Mouse (Mus musculus): ENCODE data around the gene Car7. TPM values are rescaled to one million over a fixed set of nuclear protein-coding genes. Genes with fewer than 3 reads are reported as not detected.

The Car7 gene
- 0.90 and 2.3 TPM in 2 replicates for polyA plus RNA-seq (2016; fragmentation: Nextera tagmentation; extraction: Ambion mirVana)

GRCm38 (mm10) chr8:104533971-104534778 is at the start of gene Car7, which contains the start of gene Nae1:
Car7 (plus strand) TSS chr8:104534689.
Nae1 (minus strand) TSS chr8:104534637.
- Histone ChIP-seq H3K4me1 (peaks cover 28% of the 10 kb centered on the region), H3K27ac (peak within 1 kb of the TSS; percentile 98), H3K36me3 (peaks cover 13% of the 10 kb centered on the region), H3K4me3 (peak within 1 kb of the TSS; percentile 97), H3K9me3 (no peaks in the 10 kb centered on the region), H3K27me3 (ENCODE audit: insufficient read depth, poor library complexity, severe bottlenecking) (peaks cover 23% of the 10 kb centered on the region)
- DNase-seq (ENCODE audit: low spot score): peak; percentile 96
- WGBS: under 1% methylated on average over 70 of the region's 70 CpGs

GRCm38 (mm10) chr8:104509061-104510006 is 25.2 kb upstream of the Car7 start, which contains the start of gene Terb1:
Terb1 (minus strand) TSS chr8:104509910.
- no peaks in the 10 kb centered on the region for H3K9me3 ChIP-seq
- peaks cover 12% of the 10 kb centered on the region for H3K36me3 ChIP-seq
- H3K4me1 ChIP-seq: peaks cover 14% of the 10 kb centered on the region
- H3K27me3 ChIP-seq (ENCODE audit: insufficient read depth, poor library complexity, severe bottlenecking): no peaks in the 10 kb centered on the region
- peak within 1 kb of the TSS; percentile 86 for H3K4me3 ChIP-seq
- WGBS: 2% methylated on average over 64 of the region's 64 CpGs
- peak within 1 kb of the TSS; percentile 85 for H3K27ac ChIP-seq
- peak; percentile 79 for DNase-seq (ENCODE audit: low spot score)

GRCm38 (mm10) chr8:104510134-104510533 is 24.4 kb upstream of the Car7 start:
- WGBS: 79% methylated on average over 3 of the region's 3 CpGs
- H3K36me3 ChIP-seq: peaks cover 18% of the 10 kb centered on the region
- no peak overlapping the region for H3K27ac ChIP-seq
- H3K4me3 ChIP-seq: peak overlapping the region; percentile 86
- H3K9me3 ChIP-seq: no peaks in the 10 kb centered on the region
- DNase-seq (ENCODE audit: low spot score): no peak
- peaks cover 14% of the 10 kb centered on the region for H3K4me1 ChIP-seq
- H3K27me3 ChIP-seq (ENCODE audit: insufficient read depth, poor library complexity, severe bottlenecking): no peaks in the 10 kb centered on the region

- Histone ChIP-seq H3K36me3 (peaks cover 79% of the 10 kb centered on the region), H3K4me3 (no peak overlapping the region), H3K4me1 (no peaks in the 10 kb centered on the region), H3K27ac (no peak overlapping the region), H3K9me3 (no peaks in the 10 kb centered on the region), H3K27me3 (ENCODE audit: insufficient read depth, poor library complexity, severe bottlenecking) (no peaks in the 10 kb centered on the region)
- DNase-seq (ENCODE audit: low spot score): no peak
- 82% methylated on average over 5 of the region's 5 CpGs for WGBS
Measured at GRCm38 (mm10) chr8:104517872-104518271, 16.6 kb upstream of the Car7 start.

GRCm38 (mm10) chr8:104529671-104530070 is 4.8 kb upstream of the Car7 start:
- H3K27me3 ChIP-seq (ENCODE audit: insufficient read depth, poor library complexity, severe bottlenecking): no peaks in the 10 kb centered on the region
- H3K4me1 ChIP-seq: peaks cover 18% of the 10 kb centered on the region
- 83% methylated on average over 6 of the region's 6 CpGs for WGBS
- peaks cover 40% of the 10 kb centered on the region for H3K36me3 ChIP-seq
- H3K9me3 ChIP-seq: no peaks in the 10 kb centered on the region
- no peak overlapping the region for H3K4me3 ChIP-seq
- no peak for DNase-seq (ENCODE audit: low spot score)
- H3K27ac ChIP-seq: no peak overlapping the region

- peak overlapping the region; percentile 98 for H3K27ac ChIP-seq
- 21% methylated on average over 7 of the region's 7 CpGs for WGBS
- H3K36me3 ChIP-seq: peaks cover 14% of the 10 kb centered on the region
- H3K27me3 ChIP-seq (ENCODE audit: insufficient read depth, poor library complexity, severe bottlenecking): peaks cover 17% of the 10 kb centered on the region; the same call in 1 of the 2 replicates
- H3K9me3 ChIP-seq: no peaks in the 10 kb centered on the region
- no peak for DNase-seq (ENCODE audit: low spot score)
- peak overlapping the region; percentile 97 for H3K4me3 ChIP-seq
- peaks cover 28% of the 10 kb centered on the region for H3K4me1 ChIP-seq
Measured at GRCm38 (mm10) chr8:104533551-104533950, 938 bp upstream of the Car7 start.

GRCm38 (mm10) chr8:104534779-104535141 is 271 bp downstream of the Car7 start:
- 10% methylated on average over 9 of the region's 9 CpGs for WGBS
- H3K4me1 ChIP-seq: peaks cover 28% of the 10 kb centered on the region
- H3K27me3 ChIP-seq (ENCODE audit: insufficient read depth, poor library complexity, severe bottlenecking): peaks cover 29% of the 10 kb centered on the region
- H3K4me3 ChIP-seq: peak overlapping the region; percentile 97
- peaks cover 7% of the 10 kb centered on the region for H3K36me3 ChIP-seq
- H3K9me3 ChIP-seq: no peaks in the 10 kb centered on the region
- peak overlapping the region; percentile 98 for H3K27ac ChIP-seq
- DNase-seq (ENCODE audit: low spot score): no peak

GRCm38 (mm10) chr8:104535378-104535777 is 889 bp downstream of the Car7 start:
- peaks cover 35% of the 10 kb centered on the region for H3K27me3 ChIP-seq (ENCODE audit: insufficient read depth, poor library complexity, severe bottlenecking)
- 22% methylated on average over 7 of the region's 7 CpGs for WGBS
- no peaks in the 10 kb centered on the region for H3K9me3 ChIP-seq
- H3K27ac ChIP-seq: 0 out of 2 replicates have a peak overlapping the region, but pooled peaks have one; percentile 3
- DNase-seq (ENCODE audit: low spot score): no peak
- H3K4me3 ChIP-seq: peak overlapping the region; percentile 97
- peaks cover 2% of the 10 kb centered on the region; the same call in 1 of the 2 replicates for H3K36me3 ChIP-seq
- peaks cover 30% of the 10 kb centered on the region for H3K4me1 ChIP-seq

GRCm38 (mm10) chr8:104536028-104536427 is 1.5 kb downstream of the Car7 start:
- H3K4me1 ChIP-seq: peaks cover 36% of the 10 kb centered on the region
- H3K27me3 ChIP-seq (ENCODE audit: insufficient read depth, poor library complexity, severe bottlenecking): peaks cover 42% of the 10 kb centered on the region
- H3K27ac ChIP-seq: no peak overlapping the region
- H3K36me3 ChIP-seq: peaks cover 2% of the 10 kb centered on the region; the same call in 1 of the 2 replicates
- 79% methylated on average over 4 of the region's 4 CpGs for WGBS
- H3K4me3 ChIP-seq: no peak overlapping the region
- no peak for DNase-seq (ENCODE audit: low spot score)
- no peaks in the 10 kb centered on the region for H3K9me3 ChIP-seq

- whole genome bisulfite sequencing: 85% methylated on average over 4 of the region's 4 CpGs
- DNase-seq (ENCODE audit: low spot score): no peak
Measured at GRCm38 (mm10) chr8:104538896-104539295, 4.4 kb downstream of the Car7 start.

GRCm38 (mm10) chr8:104539566-104539965 is 5.1 kb downstream of the Car7 start:
- H3K36me3 ChIP-seq: no peaks in the 10 kb centered on the region
- no peak overlapping the region for H3K4me3 ChIP-seq
- H3K9me3 ChIP-seq: no peaks in the 10 kb centered on the region
- WGBS: 90% methylated on average over 2 of the region's 2 CpGs
- peaks cover 33% of the 10 kb centered on the region for H3K4me1 ChIP-seq
- DNase-seq (ENCODE audit: low spot score): no peak
- no peak overlapping the region for H3K27ac ChIP-seq
- peaks cover 77% of the 10 kb centered on the region for H3K27me3 ChIP-seq (ENCODE audit: insufficient read depth, poor library complexity, severe bottlenecking)

More at GRCm38 (mm10) chr8:104538896-104539295, 4.4 kb downstream of the Car7 start:
- no peaks in the 10 kb centered on the region for H3K36me3 ChIP-seq
- peaks cover 37% of the 10 kb centered on the region for H3K4me1 ChIP-seq
- H3K9me3 ChIP-seq: no peaks in the 10 kb centered on the region
- no peak overlapping the region for H3K4me3 ChIP-seq
- H3K27me3 ChIP-seq (ENCODE audit: insufficient read depth, poor library complexity, severe bottlenecking): peaks cover 71% of the 10 kb centered on the region
- no peak overlapping the region for H3K27ac ChIP-seq

GRCm38 (mm10) chr8:104540238-104540637 is 5.7 kb downstream of the Car7 start:
- Histone ChIP-seq H3K9me3 (no peaks in the 10 kb centered on the region), H3K36me3 (no peaks in the 10 kb centered on the region), H3K27me3 (ENCODE audit: insufficient read depth, poor library complexity, severe bottlenecking) (peaks cover 78% of the 10 kb centered on the region), H3K27ac (no peak overlapping the region), H3K4me1 (peaks cover 28% of the 10 kb centered on the region), H3K4me3 (peak overlapping the region; percentile 65)
- WGBS: 31% methylated on average over 7 of the region's 7 CpGs
- DNase-seq (ENCODE audit: low spot score): no peak

Measured in heart, embryonic 10.5 days (tissue).